Mouse (Mus musculus): ENCODE data around the gene 1700025G04Rik. TPM values are rescaled to one million over a fixed set of nuclear protein-coding genes. Genes with fewer than 3 reads are reported as not detected.

1700025G04Rik gene
- polyA plus RNA-seq, 2 experiments: 24.3 to 36.4 TPM

- WGBS: 71% methylated on average over 8 of the region's 8 CpGs
- Histone ChIP-seq H3K27ac (replicated peaks; ENCODE audit: low read depth, low read length) (no peak overlapping the region), H3K4me2 (replicated peaks; ENCODE audit: low read depth, low read length, severe bottlenecking) (no peak overlapping the region), H3K4me1 (ENCODE audit: control insufficient read depth, insufficient read depth, low read length) (peaks cover 19% of the 10 kb centered on the region), H3K9me3 (ENCODE audit: control insufficient read depth, low read length) (no peaks in the 10 kb centered on the region), H3K36me3 (ENCODE audit: control insufficient read depth, insufficient read depth, low read length) (no peaks in the 10 kb centered on the region; the same call in 1 of the 2 replicates), H3K9ac (ENCODE audit: low read depth, low read length, severe bottlenecking) (no peak overlapping the region), H3K27me3 (ENCODE audit: control insufficient read depth, insufficient read depth, low read length) (no peaks in the 10 kb centered on the region), H3K4me3 (replicated peaks; ENCODE audit: low read length) (no peak overlapping the region)
- ATAC-seq (ENCODE audit: low FRiP score, low read depth) (no peak), DNase-seq (ENCODE audit: low spot score) (no peak)
- no peak for TF ChIP-seq POLR2A (IDR thresholded peaks at IDR 0.05; ENCODE audit: borderline replicate concordance, extremely low read depth, insufficient read depth, insufficient read length)
These were observed 91.2 kb downstream of the 1700025G04Rik start for GRCm38 (mm10) chr1:151998721-151999206.

GRCm38 (mm10) chr1:151997591-151997990 lies 92.3 kb downstream of the 1700025G04Rik start:
- DNase-seq (ENCODE audit: low spot score) (no peak), ATAC-seq (ENCODE audit: low FRiP score, low read depth) (no peak)
- Histone ChIP-seq H3K27me3 (ENCODE audit: control insufficient read depth, insufficient read depth, low read length) (no peaks in the 10 kb centered on the region), H3K4me1 (ENCODE audit: control insufficient read depth, insufficient read depth, low read length) (peaks cover 19% of the 10 kb centered on the region), H3K4me2 (replicated peaks; ENCODE audit: low read depth, low read length, severe bottlenecking) (no peak overlapping the region), H3K9me3 (ENCODE audit: control insufficient read depth, low read length) (no peaks in the 10 kb centered on the region), H3K27ac (replicated peaks; ENCODE audit: low read depth, low read length) (no peak overlapping the region), H3K9ac (ENCODE audit: low read depth, low read length, severe bottlenecking) (no peak overlapping the region), H3K4me3 (replicated peaks; ENCODE audit: low read length) (no peak overlapping the region), H3K36me3 (ENCODE audit: control insufficient read depth, insufficient read depth, low read length) (no peaks in the 10 kb centered on the region)
- TF ChIP-seq POLR2A (IDR thresholded peaks at IDR 0.05; ENCODE audit: borderline replicate concordance, extremely low read depth, insufficient read depth, insufficient read length): no peak
- WGBS: 85% methylated on average over 7 of the region's 7 CpGs

DNA sequence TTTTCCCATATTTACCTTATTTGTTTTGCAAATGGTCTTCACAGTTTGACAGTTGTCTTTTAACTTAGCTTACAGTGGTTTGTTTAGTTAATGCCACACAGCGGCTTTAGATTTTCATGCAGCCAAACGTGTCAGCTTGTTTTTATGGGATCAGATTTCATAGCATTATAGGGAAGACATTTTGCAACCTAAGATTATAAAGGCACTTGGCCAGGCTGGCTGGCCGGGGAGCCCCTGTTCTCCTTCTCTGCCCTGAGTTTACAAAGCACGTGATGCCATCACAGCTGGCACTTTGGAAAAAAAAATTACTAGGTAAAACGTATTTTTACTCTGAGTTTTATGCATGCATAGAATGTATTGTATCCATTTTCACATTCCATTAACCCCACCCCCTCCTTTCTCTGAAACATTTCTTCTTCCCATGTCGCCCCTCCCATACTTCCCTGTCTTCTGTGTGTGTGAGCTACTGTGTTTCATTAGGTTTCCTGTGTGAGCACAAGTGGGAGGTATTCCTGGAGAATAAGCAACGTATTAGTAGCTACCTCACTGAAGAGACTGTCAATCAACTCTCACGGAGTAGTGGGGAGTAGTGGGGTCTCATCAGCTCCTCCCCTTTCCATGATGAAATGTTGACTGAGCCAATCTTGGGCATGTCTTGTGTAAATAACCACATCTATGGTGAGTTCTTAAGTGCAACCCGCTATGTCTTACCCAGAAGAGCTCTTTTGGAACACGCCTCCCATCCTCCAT lies 93.8 kb downstream of the 1700025G04Rik start:
- DNase-seq (ENCODE audit: low spot score) (peak; percentile 39), ATAC-seq (ENCODE audit: low FRiP score, low read depth) (peak; percentile 67)
- TF ChIP-seq POLR2A (IDR thresholded peaks at IDR 0.05; ENCODE audit: borderline replicate concordance, extremely low read depth, insufficient read depth, insufficient read length): no peak
- 0 out of 2 replicates have a peak, but pooled peaks cover 3% of the 10 kb centered on the region for H3K9me3 ChIP-seq (ENCODE audit: control insufficient read depth, low read length)
- H3K4me2 ChIP-seq (replicated peaks; ENCODE audit: low read depth, low read length, severe bottlenecking): no peak overlapping the region
- H3K9ac ChIP-seq (ENCODE audit: low read depth, low read length, severe bottlenecking): no peak overlapping the region
- peaks cover 19% of the 10 kb centered on the region for H3K4me1 ChIP-seq (ENCODE audit: control insufficient read depth, insufficient read depth, low read length)
- H3K36me3 ChIP-seq (ENCODE audit: control insufficient read depth, insufficient read depth, low read length): 0 out of 2 replicates have a peak, but pooled peaks cover 2% of the 10 kb centered on the region
- 38% methylated on average over 10 of the region's 10 CpGs for WGBS
- H3K27me3 ChIP-seq (ENCODE audit: control insufficient read depth, insufficient read depth, low read length): no peaks in the 10 kb centered on the region
- H3K27ac ChIP-seq (replicated peaks; ENCODE audit: low read depth, low read length): no peak overlapping the region
- H3K4me3 ChIP-seq (replicated peaks; ENCODE audit: low read length): no peak overlapping the region

DNA sequence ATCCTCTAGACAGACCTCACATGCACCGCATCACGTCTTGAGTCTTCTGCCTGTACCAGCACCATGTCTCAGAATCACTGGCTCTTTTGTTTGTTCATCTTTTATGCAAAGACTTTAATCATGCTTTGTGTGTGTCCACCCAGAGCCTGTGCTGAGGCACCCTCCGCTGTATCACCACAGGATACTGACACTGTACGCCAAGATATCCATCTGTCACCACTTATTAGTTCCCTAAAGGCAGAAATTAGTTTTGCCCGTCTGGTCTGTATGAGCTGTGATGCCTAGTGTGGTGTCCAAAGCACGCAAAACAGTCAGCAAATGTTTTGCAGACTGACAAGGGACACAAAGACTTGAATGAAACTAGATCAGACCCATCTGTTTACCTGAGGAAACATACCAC lies 95.7 kb downstream of the 1700025G04Rik start:
- Histone ChIP-seq H3K9me3 (ENCODE audit: control insufficient read depth, low read length) (0 out of 2 replicates have a peak, but pooled peaks cover 3% of the 10 kb centered on the region), H3K27ac (replicated peaks; ENCODE audit: low read depth, low read length) (no peak overlapping the region), H3K4me3 (replicated peaks; ENCODE audit: low read length) (no peak overlapping the region), H3K4me1 (ENCODE audit: control insufficient read depth, insufficient read depth, low read length) (peaks cover 7% of the 10 kb centered on the region), H3K36me3 (ENCODE audit: control insufficient read depth, insufficient read depth, low read length) (0 out of 2 replicates have a peak, but pooled peaks cover 2% of the 10 kb centered on the region), H3K27me3 (ENCODE audit: control insufficient read depth, insufficient read depth, low read length) (no peaks in the 10 kb centered on the region), H3K9ac (ENCODE audit: low read depth, low read length, severe bottlenecking) (no peak overlapping the region), H3K4me2 (replicated peaks; ENCODE audit: low read depth, low read length, severe bottlenecking) (no peak overlapping the region)
- TF ChIP-seq POLR2A (IDR thresholded peaks at IDR 0.05; ENCODE audit: borderline replicate concordance, extremely low read depth, insufficient read depth, insufficient read length): no peak
- DNase-seq (ENCODE audit: low spot score): no peak
- ATAC-seq (ENCODE audit: low FRiP score, low read depth): no peak
- 63% methylated on average over 6 of the region's 6 CpGs for WGBS

- no peak for TF ChIP-seq POLR2A (IDR thresholded peaks at IDR 0.05; ENCODE audit: borderline replicate concordance, extremely low read depth, insufficient read depth, insufficient read length)
- no peak overlapping the region for H3K27ac ChIP-seq (replicated peaks; ENCODE audit: low read depth, low read length)
- no peak overlapping the region for H3K4me3 ChIP-seq (replicated peaks; ENCODE audit: low read length)
- H3K4me2 ChIP-seq (replicated peaks; ENCODE audit: low read depth, low read length, severe bottlenecking): no peak overlapping the region
- H3K9me3 ChIP-seq (ENCODE audit: control insufficient read depth, low read length): 0 out of 2 replicates have a peak, but pooled peaks cover 3% of the 10 kb centered on the region
- H3K27me3 ChIP-seq (ENCODE audit: control insufficient read depth, insufficient read depth, low read length): no peaks in the 10 kb centered on the region
- H3K36me3 ChIP-seq (ENCODE audit: control insufficient read depth, insufficient read depth, low read length): 0 out of 2 replicates have a peak, but pooled peaks cover 2% of the 10 kb centered on the region
- ATAC-seq (ENCODE audit: low FRiP score, low read depth): no peak
- no peak overlapping the region for H3K9ac ChIP-seq (ENCODE audit: low read depth, low read length, severe bottlenecking)
- 93% methylated on average over 4 of the region's 4 CpGs for WGBS
- no peak for DNase-seq (ENCODE audit: low spot score)
- peaks cover 7% of the 10 kb centered on the region for H3K4me1 ChIP-seq (ENCODE audit: control insufficient read depth, insufficient read depth, low read length)
These were observed 98.4 kb downstream of the 1700025G04Rik start for GRCm38 (mm10) chr1:151991505-151991904.
